Mouse (Mus musculus): Measurements from ENCODE around the gene C130050O18Rik. TPM values are rescaled to one million over a fixed set of nuclear protein-coding genes. Genes with fewer than 3 reads are reported as not detected.

Gene C130050O18Rik
- polyA plus RNA-seq, 1 experiment from 2014 or later: 1.9 TPM

GRCm38 (mm10) chr5:139393197-139393588 lies 11.9 kb upstream of the C130050O18Rik start:
- no peak overlapping the region for H3K27ac ChIP-seq (ENCODE audit: low read depth)
- no peaks in the 10 kb centered on the region for H3K9me3 ChIP-seq (ENCODE audit: low read length)
- H3K4me3 ChIP-seq (ENCODE audit: low read depth, low read length): no peak overlapping the region
- no peak overlapping the region for H3K9ac ChIP-seq (replicated peaks)
- TF ChIP-seq EP300 (IDR thresholded peaks at IDR 0.05; ENCODE audit: low read depth): no peak
- TF ChIP-seq CTCF (IDR thresholded peaks at IDR 0.05; ENCODE audit: low read depth): no peak
- DNase-seq: no peak
- 91% methylated on average over 16 of the region's 16 CpGs for WGBS (ENCODE audit: insufficient replicate concordance)
- no peak overlapping the region for H3K4me2 ChIP-seq (ENCODE audit: low read depth, low read length)
- ATAC-seq: no peak
- H3K27me3 ChIP-seq (ENCODE audit: insufficient read depth, low read length): no peaks in the 10 kb centered on the region
- peaks cover 47% of the 10 kb centered on the region for H3K4me1 ChIP-seq (ENCODE audit: insufficient read depth)
- H3K36me3 ChIP-seq (replicated peaks; ENCODE audit: insufficient read depth, low read length): peaks cover 44% of the 10 kb centered on the region

GRCm38 (mm10) chr5:139394399-139394798 lies 10.7 kb upstream of the C130050O18Rik start:
- TF ChIP-seq CTCF (IDR thresholded peaks at IDR 0.05; ENCODE audit: low read depth) (no peak), EP300 (IDR thresholded peaks at IDR 0.05; ENCODE audit: low read depth) (no peak)
- H3K9me3 ChIP-seq (ENCODE audit: low read length): no peaks in the 10 kb centered on the region
- DNase-seq: no peak
- peaks cover 43% of the 10 kb centered on the region for H3K4me1 ChIP-seq (ENCODE audit: insufficient read depth)
- no peak for ATAC-seq
- peaks cover 42% of the 10 kb centered on the region for H3K36me3 ChIP-seq (replicated peaks; ENCODE audit: insufficient read depth, low read length)
- H3K4me3 ChIP-seq (ENCODE audit: low read depth, low read length): no peak overlapping the region
- H3K27me3 ChIP-seq (ENCODE audit: insufficient read depth, low read length): no peaks in the 10 kb centered on the region
- no peak overlapping the region for H3K9ac ChIP-seq (replicated peaks)
- 49% methylated on average over 7 of the region's 7 CpGs for WGBS (ENCODE audit: insufficient replicate concordance)
- H3K27ac ChIP-seq (ENCODE audit: low read depth): peak overlapping the region; percentile 9; the same call in 1 of the 2 replicates
- H3K4me2 ChIP-seq (ENCODE audit: low read depth, low read length): peak overlapping the region; percentile 13; the same call in 1 of the 2 replicates

GRCm38 (mm10) chr5:139395528-139395927 lies 9.6 kb upstream of the C130050O18Rik start:
- 85% methylated on average over 4 of the region's 4 CpGs for WGBS (ENCODE audit: insufficient replicate concordance)
- Histone ChIP-seq H3K9ac (replicated peaks) (no peak overlapping the region), H3K27me3 (ENCODE audit: insufficient read depth, low read length) (no peaks in the 10 kb centered on the region), H3K4me1 (ENCODE audit: insufficient read depth) (peaks cover 37% of the 10 kb centered on the region), H3K4me3 (ENCODE audit: low read depth, low read length) (no peak overlapping the region), H3K27ac (ENCODE audit: low read depth) (no peak overlapping the region), H3K36me3 (replicated peaks; ENCODE audit: insufficient read depth, low read length) (peaks cover 42% of the 10 kb centered on the region), H3K9me3 (ENCODE audit: low read length) (no peaks in the 10 kb centered on the region), H3K4me2 (ENCODE audit: low read depth, low read length) (no peak overlapping the region)
- no peak for TF ChIP-seq CTCF (IDR thresholded peaks at IDR 0.05; ENCODE audit: low read depth)
- no peak for TF ChIP-seq EP300 (IDR thresholded peaks at IDR 0.05; ENCODE audit: low read depth)
- DNase-seq: no peak
- ATAC-seq: no peak

- Histone ChIP-seq H3K9ac (replicated peaks) (no peak overlapping the region), H3K4me3 (ENCODE audit: low read depth, low read length) (no peak overlapping the region), H3K4me2 (ENCODE audit: low read depth, low read length) (no peak overlapping the region), H3K27ac (ENCODE audit: low read depth) (0 out of 2 replicates have a peak overlapping the region, but pooled peaks have one; percentile 17), H3K4me1 (ENCODE audit: insufficient read depth) (peaks cover 27% of the 10 kb centered on the region), H3K36me3 (replicated peaks; ENCODE audit: insufficient read depth, low read length) (peaks cover 29% of the 10 kb centered on the region), H3K27me3 (ENCODE audit: insufficient read depth, low read length) (no peaks in the 10 kb centered on the region), H3K9me3 (ENCODE audit: low read length) (no peaks in the 10 kb centered on the region)
- WGBS (ENCODE audit: insufficient replicate concordance): 78% methylated on average over 4 of the region's 4 CpGs
- no peak for TF ChIP-seq CTCF (IDR thresholded peaks at IDR 0.05; ENCODE audit: low read depth)
- no peak for TF ChIP-seq EP300 (IDR thresholded peaks at IDR 0.05; ENCODE audit: low read depth)
- ATAC-seq: peak; percentile 1; the same call in 1 of the 2 replicates
- DNase-seq: no peak
Measured at GRCm38 (mm10) chr5:139397359-139397916, 7.6 kb upstream of the C130050O18Rik start.

- Histone ChIP-seq H3K4me3 (ENCODE audit: low read depth, low read length) (no peak overlapping the region), H3K9me3 (ENCODE audit: low read length) (no peaks in the 10 kb centered on the region), H3K4me2 (ENCODE audit: low read depth, low read length) (peak overlapping the region; percentile 47), H3K27ac (ENCODE audit: low read depth) (peak overlapping the region; percentile 17; the same call in 1 of the 2 replicates), H3K9ac (replicated peaks) (0 out of 2 replicates have a peak overlapping the region, but pooled peaks have one; percentile 12), H3K4me1 (ENCODE audit: insufficient read depth) (peaks cover 29% of the 10 kb centered on the region), H3K36me3 (replicated peaks; ENCODE audit: insufficient read depth, low read length) (peaks cover 22% of the 10 kb centered on the region), H3K27me3 (ENCODE audit: insufficient read depth, low read length) (no peaks in the 10 kb centered on the region)
- WGBS (ENCODE audit: insufficient replicate concordance): 29% methylated on average over 5 of the region's 5 CpGs
- TF ChIP-seq CTCF (IDR thresholded peaks at IDR 0.05; ENCODE audit: low read depth) (peak; percentile 97), EP300 (IDR thresholded peaks at IDR 0.05; ENCODE audit: low read depth) (peak; percentile 68; the same call in 1 of the 2 replicates)
- DNase-seq (peak; percentile 96), ATAC-seq (peak; percentile 86)
Measured at GRCm38 (mm10) chr5:139397959-139398753, 6.9 kb upstream of the C130050O18Rik start.

- no peak overlapping the region for H3K4me3 ChIP-seq (ENCODE audit: low read depth, low read length)
- peaks cover 30% of the 10 kb centered on the region for H3K4me1 ChIP-seq (ENCODE audit: insufficient read depth)
- DNase-seq: no peak
- H3K9ac ChIP-seq (replicated peaks): 0 out of 2 replicates have a peak overlapping the region, but pooled peaks have one; percentile 12
- H3K27me3 ChIP-seq (ENCODE audit: insufficient read depth, low read length): no peaks in the 10 kb centered on the region
- TF ChIP-seq EP300 (IDR thresholded peaks at IDR 0.05; ENCODE audit: low read depth): no peak; the same call in 1 of the 2 replicates
- no peak for TF ChIP-seq CTCF (IDR thresholded peaks at IDR 0.05; ENCODE audit: low read depth)
- peaks cover 16% of the 10 kb centered on the region for H3K36me3 ChIP-seq (replicated peaks; ENCODE audit: insufficient read depth, low read length)
- ATAC-seq: no peak
- no peaks in the 10 kb centered on the region for H3K9me3 ChIP-seq (ENCODE audit: low read length)
- WGBS (ENCODE audit: insufficient replicate concordance): 76% methylated on average over 5 of the region's 5 CpGs
- H3K4me2 ChIP-seq (ENCODE audit: low read depth, low read length): peak overlapping the region; percentile 47
- no peak overlapping the region for H3K27ac ChIP-seq (ENCODE audit: low read depth)
Measured at GRCm38 (mm10) chr5:139398786-139399185, 6.3 kb upstream of the C130050O18Rik start.

All from liver, postnatal 0 days (tissue).